Mouse (Mus musculus): Measurements from ENCODE around the gene Secisbp2. TPM values are rescaled to one million over a fixed set of nuclear protein-coding genes. Genes with fewer than 3 reads are reported as not detected.

Gene Secisbp2
- total RNA-seq (2023): 57.7 to 64.2 TPM (median 62.5 TPM) in 4 replicates

GRCm38 (mm10) chr13:51651408-51652064 is at the start of gene Secisbp2:
Gene Secisbp2, plus strand, starts transcription at chr13:51651697.

GRCm38 (mm10) chr13:51644829-51645789 is 6.4 kb upstream of the Secisbp2 start, which contains the start of gene Cks2:
Gene Cks2, plus strand, starts transcription at chr13:51645232.

Other genes starting within 250 kb of the Secisbp2 start
- gene S1pr3, start 243.1 kb upstream of the Secisbp2 start, total RNA-seq (2023): 59.1 to 72.1 TPM (median 64.4 TPM) in 4 replicates
- not detected in 4 replicates for gene Shc3, start 82.3 kb upstream of the Secisbp2 start, total RNA-seq (2023)
- gene Cks2, start 6.5 kb upstream of the Secisbp2 start, total RNA-seq (2023): 23.2 to 28.7 TPM (median 26.7 TPM) in 4 replicates
- 236 to 265 TPM (median 260 TPM) in 4 replicates for gene Sema4d, start 142.1 kb downstream of the Secisbp2 start, total RNA-seq (2023)
- gene Gadd45g, start 195.0 kb downstream of the Secisbp2 start, total RNA-seq (2023): 21.2 to 31.0 TPM (median 23.9 TPM) in 4 replicates